Mouse (Mus musculus): ENCODE data around the gene Slc16a2.
A peak's percentile ranks its signal among the peaks of the same experiment; 100 is the strongest.

DNA sequence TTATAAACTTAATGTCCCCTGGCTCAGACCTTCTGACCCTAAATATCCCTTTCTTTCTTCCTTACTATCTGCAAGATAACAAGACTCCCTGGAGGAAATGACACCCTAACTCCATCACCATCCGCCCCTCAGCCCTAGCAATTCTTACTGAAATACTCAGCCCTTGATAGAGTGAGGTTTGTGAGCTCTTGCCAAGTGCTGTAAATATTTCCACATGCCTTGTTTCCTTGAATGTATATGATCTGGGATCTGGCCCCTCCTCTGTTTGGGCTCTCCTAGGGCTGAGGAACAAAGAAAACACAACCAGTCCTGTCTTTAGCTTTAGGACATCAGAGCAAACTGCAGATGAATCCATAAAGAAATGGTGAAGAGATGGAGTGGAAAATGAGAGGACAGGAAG, 9.1 kb downstream of the Slc16a2 start:
- TF ChIP-seq CTCF (IDR thresholded peaks at IDR 0.05) (no peak), EP300 (IDR thresholded peaks at IDR 0.05) (peak; percentile 36; the same call in 1 of the 2 replicates)

Measured in lung, postnatal 0 days (tissue).